Mouse (Mus musculus): Measurements from ENCODE around the gene Lbx2. TPM values are rescaled to one million over a fixed set of nuclear protein-coding genes. Genes with fewer than 3 reads are reported as not detected.

Gene Lbx2
- total RNA-seq, 2 experiments from 2014 or later = 0.28 to 0.39 TPM

GRCm38 (mm10) chr6:83132176-83132919 lies 46.2 kb downstream of the Lbx2 start:
- DNase-seq (ENCODE audit: low spot score) = no peak

- no peak for DNase-seq (ENCODE audit: low spot score)
Measured at GRCm38 (mm10) chr6:83134226-83134625, 48.1 kb downstream of the Lbx2 start.

DNA sequence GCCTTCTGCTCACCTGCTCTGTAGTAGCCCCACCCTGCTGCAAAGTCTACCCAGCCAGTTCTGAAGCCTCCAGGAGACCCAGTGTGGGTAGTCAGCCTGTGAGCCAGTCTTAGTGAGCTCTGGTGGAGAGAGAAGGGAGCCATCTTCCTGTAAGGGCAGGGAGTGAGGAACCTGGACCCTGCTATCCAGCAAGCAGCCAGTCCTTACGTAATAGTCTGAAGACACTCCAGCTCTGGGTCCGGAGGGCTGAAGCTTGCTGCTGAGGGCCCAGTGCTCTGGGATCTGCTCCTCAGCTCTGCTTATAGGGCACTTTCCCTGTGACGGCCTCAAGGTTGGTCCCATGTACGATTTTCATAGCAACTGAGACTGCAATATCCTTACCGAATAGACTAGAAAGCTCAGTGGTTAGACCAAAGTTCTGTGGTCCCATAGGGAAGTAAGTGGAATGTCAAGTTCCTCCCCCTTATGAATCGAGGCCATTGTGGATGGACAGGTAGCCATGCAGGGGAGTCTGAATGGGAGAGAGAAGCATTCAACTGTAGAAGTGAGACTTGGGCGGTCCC lies 48.9 kb downstream of the Lbx2 start, which contains the start of gene Rtkn:
TSS of gene Rtkn (plus strand) at position 513 of the 563 bp plus-strand sequence.
- DNase-seq (ENCODE audit: low spot score) = no peak

- DNase-seq (ENCODE audit: low spot score) = no peak
Measured at GRCm38 (mm10) chr6:83135571-83136161, 49.5 kb downstream of the Lbx2 start.

- DNase-seq (ENCODE audit: low spot score) = no peak
Measured at GRCm38 (mm10) chr6:83136291-83136880, 50.2 kb downstream of the Lbx2 start.

DNA sequence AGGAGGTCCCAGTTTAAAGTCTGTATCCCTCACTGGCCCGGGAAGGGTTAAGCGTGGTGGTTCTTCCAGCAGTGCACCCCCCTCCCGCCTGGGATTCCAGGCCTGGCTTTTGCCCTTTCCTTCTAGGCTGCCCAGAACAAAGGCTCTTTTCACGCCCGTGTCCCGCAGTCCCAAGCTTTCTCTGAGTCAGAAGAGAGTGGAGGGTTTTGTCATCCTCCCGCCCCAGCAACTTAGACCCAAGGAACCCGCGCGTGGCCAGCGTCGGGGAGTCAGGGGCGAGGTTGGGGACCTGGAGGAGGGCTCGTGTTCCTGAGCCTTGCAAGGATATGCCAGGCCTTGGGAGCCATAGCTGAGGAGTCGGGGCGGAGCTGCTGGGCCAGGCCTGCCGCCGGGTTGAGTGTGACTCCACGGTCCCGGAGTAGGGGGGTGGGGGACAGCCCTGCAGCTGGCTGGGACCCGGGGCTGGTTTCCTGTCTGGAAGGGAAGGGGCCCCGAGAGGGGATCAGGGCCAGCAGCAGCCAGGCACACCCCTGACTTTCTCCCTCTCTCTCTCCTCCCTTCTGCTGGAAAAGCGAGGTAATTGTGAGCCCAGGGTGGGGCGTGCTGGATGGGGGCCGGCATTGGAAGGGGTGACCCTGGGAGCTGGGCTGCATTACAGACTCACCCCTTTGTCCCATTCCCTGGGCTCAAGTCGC lies 50.9 kb downstream of the Lbx2 start:
- DNase-seq (ENCODE audit: low spot score) = peak; percentile 68

- peak; percentile 91 for DNase-seq (ENCODE audit: low spot score)
Measured at GRCm38 (mm10) chr6:83137576-83137950, 51.4 kb downstream of the Lbx2 start.

Small RNAs within 50 kb of the gene (microRNA-seq; reads per million reads assigned to microRNA genes)
- not detected for gene Mir3470a
- not detected for gene Mir7040

Other genes with a start within 250 kb of the Lbx2 start
- under 1 TPM in 1 of 2 experiments, not detected in 1; 0.07 TPM for gene Sema4f, start 146.6 kb upstream of the Lbx2 start, total RNA-seq (2021)
- not detected for gene M1ap, start 139.5 kb upstream of the Lbx2 start, total RNA-seq (2021)
- 1 to 10 TPM; 1.1 to 1.4 TPM for gene Dok1, start 52.9 kb upstream of the Lbx2 start, total RNA-seq (2021)
- 1 to 10 TPM; 1.2 to 1.4 TPM for gene Loxl3, start 52.2 kb upstream of the Lbx2 start, total RNA-seq (2021)
- 100 to 1,000 TPM in 1 of 2 experiments, 10 to 100 TPM in 1; 94.0 to 101 TPM for gene Aup1, start 31.8 kb upstream of the Lbx2 start, total RNA-seq (2021)
- 10 to 100 TPM; 15.3 to 17.4 TPM for gene Htra2, start 31.1 kb upstream of the Lbx2 start, total RNA-seq (2021)
- gene Dqx1, start 28.5 kb upstream of the Lbx2 start, total RNA-seq (2021) = under 1 TPM; 0.27 to 0.45 TPM
- not detected for gene Tlx2, start 16.1 kb upstream of the Lbx2 start, total RNA-seq (2021)
- 1 to 10 TPM; 9.1 to 9.3 TPM for gene Pcgf1, start 8.5 kb upstream of the Lbx2 start, total RNA-seq (2021)
- gene Ccdc142, start 15.2 kb downstream of the Lbx2 start, total RNA-seq (2021) = under 1 TPM; 0.90 to 0.94 TPM
- gene Gm42688, start 15.2 kb downstream of the Lbx2 start, total RNA-seq (2021) = under 1 TPM; 0.53 to 0.76 TPM
- 100 to 1,000 TPM; 102 TPM for gene Mrpl53, start 22.7 kb downstream of the Lbx2 start, total RNA-seq (2021)
- 1 to 10 TPM; 6.2 to 6.5 TPM for gene Mogs, start 29.1 kb downstream of the Lbx2 start, total RNA-seq (2021)
- gene Wbp1, start 35.2 kb downstream of the Lbx2 start, total RNA-seq (2021) = 10 to 100 TPM; 46.4 to 46.7 TPM
- 10 to 100 TPM; 15.6 to 15.7 TPM for gene Ino80b, start 39.1 kb downstream of the Lbx2 start, total RNA-seq (2021)
- gene Rtkn, start 49.1 kb downstream of the Lbx2 start, total RNA-seq (2021) = 10 to 100 TPM in 1 of 2 experiments, 1 to 10 TPM in 1; 9.3 to 11.7 TPM
- 1 to 10 TPM; 1.2 to 1.9 TPM for gene Wdr54, start 70.0 kb downstream of the Lbx2 start, total RNA-seq (2021)
- gene 1700003E16Rik, start 70.0 kb downstream of the Lbx2 start, total RNA-seq (2021) = under 1 TPM in 1 of 2 experiments, not detected in 1; 0.14 TPM
- gene Dctn1, start 79.6 kb downstream of the Lbx2 start, total RNA-seq (2021) = 100 to 1,000 TPM; 124 to 133 TPM
- gene Slc4a5, start 133.5 kb downstream of the Lbx2 start, total RNA-seq (2021) = not detected
- gene Mthfd2, start 239.5 kb downstream of the Lbx2 start, total RNA-seq (2021) = 1 to 10 TPM; 3.0 to 3.2 TPM
- gene Mob1a, start 239.6 kb downstream of the Lbx2 start, total RNA-seq (2021) = 10 to 100 TPM in 1 of 2 experiments, 1 to 10 TPM in 1; 8.0 to 12.4 TPM

All from gastrocnemius, adult 18-20 months (tissue).